Mouse (Mus musculus) 416B (cell line): ENCODE measurements at regions not wholly inside any gene's neighbourhood (a gene's known extent, or its start where the extent isn't known, plus 50 kb on each side); places are given as distances from the start of the nearest gene placed in this dataset.
A peak's percentile ranks its signal among the peaks of the same experiment; 100 is the strongest.

ENCODE experiments used
- DNase-seq: peaks from one replicate; pipeline ENCODE4 v3.0.0; 2011; ENCODE audit warnings: low read depth

GRCm38 (mm10) chr13:33721851-33722250 lies 60.6 kb downstream of the Serpinb6d start:
- DNase-seq, result no peak

DNA sequence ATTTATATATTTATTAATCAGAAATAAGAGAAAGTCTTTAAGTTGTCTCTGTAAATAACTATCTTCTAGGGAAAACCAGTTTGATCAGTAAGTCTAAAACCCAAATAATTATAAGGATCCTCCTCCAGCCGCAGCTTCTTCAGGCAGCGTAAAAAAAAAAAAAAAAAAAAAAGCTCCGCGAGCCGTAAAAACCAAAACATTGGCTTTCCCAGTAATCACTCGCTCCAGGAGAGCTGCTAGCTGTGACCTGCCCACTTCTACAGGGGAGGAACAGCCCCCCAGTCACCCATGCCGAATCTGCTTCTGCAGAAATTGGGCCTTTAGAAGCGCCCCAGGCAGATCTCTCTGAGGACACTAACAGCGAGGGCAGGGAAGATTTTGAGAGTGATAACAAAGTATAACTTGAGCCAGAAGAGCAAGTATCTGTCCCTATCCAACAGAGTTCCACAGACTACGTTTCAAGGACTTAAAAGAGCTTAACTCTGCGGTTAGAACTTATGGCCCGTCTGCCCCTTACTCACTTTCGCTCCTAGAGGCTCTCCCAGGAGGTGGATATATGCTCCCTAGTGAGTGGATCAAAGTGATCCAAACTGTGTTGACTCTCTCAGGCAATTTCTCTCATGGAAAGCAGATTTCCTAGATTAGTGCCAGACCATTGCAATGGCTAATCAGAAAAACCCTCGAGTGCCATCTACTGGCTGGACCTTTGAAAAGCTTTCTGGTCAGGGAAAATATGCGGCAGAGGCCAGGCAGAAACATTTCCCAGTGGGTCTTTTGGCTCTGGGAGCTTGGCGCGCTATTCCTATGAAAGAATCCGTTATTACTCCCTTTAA lies 80.7 kb downstream of the Serpinb6e start:
- peak; percentile 46 for DNase-seq

- DNase-seq, result no peak
These were observed 79.8 kb downstream of the Serpinb6e start for GRCm38 (mm10) chr13:33763295-33763916.
